Mouse (Mus musculus) hindbrain, embryonic 15.5 days (tissue): ENCODE measurements around the gene Gadd45b. TPM values are rescaled to one million over a fixed set of nuclear protein-coding genes. Genes with fewer than 3 reads are reported as not detected.

ENCODE experiments used
- ATAC-seq: fragments of 200-750 bp; cut with Nextera tagmentation; 2 replicates; pipeline ENCODE4 v1.8.0; 2017; ENCODE audit warnings: low read depth, moderate number of reproducible peaks, moderate TSS enrichment; ENCODE audit not compliant: low FRiP score
- H3K27ac ChIP-seq: fragments of 300-500 bp; sonication (generic); replicated peaks from 2 replicates; pipeline ENCODE4 v1.5.1; 2015; ENCODE audit warnings: mild to moderate bottlenecking, inconsistent platforms
- H3K27me3 ChIP-seq: fragments of 300-500 bp; sonication (generic); 2 replicates; pipeline ENCODE4 v1.6.1; 2015; ENCODE audit warnings: control low read depth, inconsistent platforms
- H3K36me3 ChIP-seq: fragments of 300-500 bp; sonication (generic); 2 replicates; pipeline ENCODE4 v1.6.1; 2015; ENCODE audit warnings: control low read depth, inconsistent platforms
- H3K4me1 ChIP-seq: fragments of 300-500 bp; sonication (generic); replicated peaks from 2 replicates; pipeline ENCODE4 v1.6.1; 2015; ENCODE audit warnings: control low read depth, inconsistent platforms
- H3K4me2 ChIP-seq: fragments of 300-500 bp; sonication (generic); 2 replicates; pipeline ENCODE4 v1.6.1; 2015; ENCODE audit warnings: moderate library complexity, mild to moderate bottlenecking, inconsistent platforms
- H3K4me3 ChIP-seq: fragments of 300-500 bp; sonication (generic); 2 replicates; pipeline ENCODE4 v1.5.1; 2015; ENCODE audit warnings: mild to moderate bottlenecking, inconsistent platforms
- H3K9ac ChIP-seq: fragments of 300-500 bp; sonication (generic); 2 replicates; pipeline ENCODE4 v1.6.1; 2015; ENCODE audit warnings: inconsistent platforms
- H3K9me3 ChIP-seq: fragments of 300-500 bp; sonication (generic); 2 replicates; pipeline ENCODE4 v1.6.1; 2016; ENCODE audit warnings: control low read depth, inconsistent platforms
- WGBS: fragments of 180-500 bp; shearing (Covaris S2); methylation state at CpG from one replicate; pipeline ENCODE4 v1.1.7; 2015; 5-methylcytosine and 5-hydroxymethylcytosine counted together
- polyA plus RNA-seq: library from polyadenylated mRNA; unstranded; fragments of >200 nt; fragmentation: Nextera tagmentation; extraction: Ambion mirVana; gene quantifications from 2 replicates; pipeline ENCODE4 v1.2.1, GENCODE M21; 2015

Gene Gadd45b
- polyA plus RNA-seq, 1 experiment from 2014 or later: 8.5 TPM

DNA sequence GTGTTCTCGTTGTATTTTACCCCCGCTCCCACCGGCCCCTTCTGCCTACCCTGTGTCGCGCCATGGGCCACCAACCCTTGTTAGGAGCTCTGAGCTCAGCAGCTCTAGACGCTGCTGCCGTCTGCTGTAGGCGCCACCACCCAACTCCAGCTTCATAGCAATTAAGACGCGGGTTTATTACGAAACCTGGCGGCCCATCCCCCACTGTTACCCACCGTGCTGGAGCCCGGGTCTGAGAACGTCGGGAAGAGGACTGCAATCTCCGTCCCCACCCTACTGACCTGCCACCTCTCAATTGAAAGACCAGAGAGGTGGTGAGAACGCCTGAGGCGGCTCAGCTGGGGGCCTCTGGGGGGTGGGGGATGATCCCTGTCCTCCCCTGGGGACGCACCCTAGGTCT, 2.3 kb downstream of the Gadd45b start:
- Histone ChIP-seq H3K36me3 (no peaks in the 10 kb centered on the region), H3K9me3 (no peaks in the 10 kb centered on the region), H3K27ac (no peak overlapping the region), H3K4me2 (peak overlapping the region; percentile 95), H3K4me3 (peak overlapping the region; percentile 54), H3K27me3 (peaks cover 37% of the 10 kb centered on the region), H3K4me1 (peaks cover 71% of the 10 kb centered on the region), H3K9ac (no peak overlapping the region)
- under 1% methylated on average over 20 of the region's 20 CpGs for WGBS
- no peak for ATAC-seq

DNA sequence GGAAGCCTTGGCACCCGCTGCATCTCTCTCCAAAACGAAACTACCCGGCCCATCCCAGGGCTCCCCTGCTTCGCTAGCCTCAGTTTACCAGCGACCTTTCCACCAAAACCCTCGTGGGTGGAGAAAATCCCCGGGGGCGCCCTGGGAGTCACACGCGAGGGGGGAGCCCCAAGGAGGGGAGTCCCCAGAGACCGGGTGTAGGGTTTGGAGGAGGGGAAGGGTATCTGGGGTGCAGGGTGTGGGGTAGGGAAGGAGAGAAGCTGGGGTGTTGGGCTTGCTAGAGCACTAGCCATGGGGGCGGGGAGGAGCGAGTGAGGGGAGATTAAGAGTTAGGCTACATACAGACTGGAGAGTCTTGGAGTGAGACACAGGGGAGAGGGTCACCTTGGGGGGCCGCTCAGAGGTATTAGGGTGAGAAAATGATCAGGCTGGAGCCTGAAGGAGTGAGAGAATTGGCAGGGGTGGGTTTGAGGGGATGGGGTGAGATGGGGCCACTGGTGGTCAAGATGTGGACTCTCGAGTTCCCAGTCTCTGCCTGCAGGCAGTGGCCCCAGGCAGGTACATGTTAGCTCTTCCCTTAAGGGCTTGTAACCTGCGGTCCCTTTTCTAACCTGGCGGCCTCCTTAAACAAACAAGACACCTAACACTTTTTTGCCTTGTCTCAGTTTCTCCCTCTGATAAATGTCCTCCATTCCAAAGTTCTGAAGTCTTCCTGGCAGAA, 3.0 kb downstream of the Gadd45b start:
- peak overlapping the region; percentile 54; the same call in 1 of the 2 replicates for H3K4me3 ChIP-seq
- H3K4me2 ChIP-seq: peak overlapping the region; percentile 95
- H3K27me3 ChIP-seq: peaks cover 37% of the 10 kb centered on the region
- H3K9me3 ChIP-seq: no peaks in the 10 kb centered on the region
- peaks cover 77% of the 10 kb centered on the region for H3K4me1 ChIP-seq
- H3K36me3 ChIP-seq: no peaks in the 10 kb centered on the region
- H3K27ac ChIP-seq: no peak overlapping the region
- WGBS: 2% methylated on average over 17 of the region's 17 CpGs
- ATAC-seq: no peak
- no peak overlapping the region for H3K9ac ChIP-seq

- peak overlapping the region; percentile 40 for H3K4me2 ChIP-seq
- no peak overlapping the region for H3K9ac ChIP-seq
- H3K27me3 ChIP-seq: peaks cover 37% of the 10 kb centered on the region
- no peaks in the 10 kb centered on the region for H3K9me3 ChIP-seq
- H3K4me1 ChIP-seq: peaks cover 82% of the 10 kb centered on the region
- no peaks in the 10 kb centered on the region for H3K36me3 ChIP-seq
- 3% methylated on average over 21 of the region's 21 CpGs for WGBS
- no peak for ATAC-seq
- H3K27ac ChIP-seq: no peak overlapping the region
- peak overlapping the region; percentile 10 for H3K4me3 ChIP-seq
Observed at GRCm38 (mm10) chr10:80933421-80933979, 3.6 kb downstream of the Gadd45b start.

DNA sequence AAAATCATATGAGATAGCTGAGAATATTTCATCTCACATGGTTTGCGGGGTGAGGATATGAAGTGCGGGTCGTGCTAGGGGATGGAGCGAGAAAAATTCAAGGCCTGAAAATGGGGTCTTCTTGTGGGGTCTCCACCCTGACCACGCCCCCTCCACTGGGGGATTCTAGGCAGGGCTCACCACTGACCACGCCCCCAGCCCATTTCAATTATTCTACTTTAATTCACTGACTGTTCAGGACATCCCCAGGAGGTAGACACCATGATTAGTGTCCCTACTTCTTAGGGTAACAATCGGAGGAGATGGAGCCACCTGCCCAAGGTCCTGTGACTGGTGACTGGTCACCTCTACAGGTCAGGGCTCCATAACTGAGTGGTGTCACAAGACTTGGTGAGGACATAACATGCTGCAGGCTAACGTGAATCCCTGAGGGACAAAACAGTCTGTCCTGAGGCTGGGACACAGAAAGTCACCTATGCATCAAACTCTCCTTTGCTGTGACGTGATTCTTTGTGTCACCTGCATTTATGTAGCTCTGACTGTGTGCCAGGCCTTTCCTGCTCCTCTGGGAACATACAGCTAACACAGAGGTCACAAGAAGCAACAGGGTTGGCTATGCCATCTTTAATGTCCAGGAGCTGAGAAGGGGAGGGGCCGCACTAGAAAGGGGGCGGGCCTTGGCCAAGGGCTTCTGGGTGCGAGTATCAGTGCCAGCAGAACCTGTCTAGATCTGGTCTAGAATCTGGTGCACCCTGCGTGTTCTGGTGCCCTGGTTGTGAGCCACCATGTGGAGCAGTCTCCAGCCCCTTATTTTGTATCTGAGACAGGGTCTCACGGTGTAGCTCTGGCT, 4.5 kb downstream of the Gadd45b start:
- peaks cover 83% of the 10 kb centered on the region for H3K4me1 ChIP-seq
- no peak overlapping the region for H3K4me3 ChIP-seq
- H3K36me3 ChIP-seq: no peaks in the 10 kb centered on the region
- no peak overlapping the region for H3K27ac ChIP-seq
- no peak overlapping the region for H3K9ac ChIP-seq
- ATAC-seq: no peak
- peaks cover 37% of the 10 kb centered on the region for H3K27me3 ChIP-seq
- 35% methylated on average over 14 of the region's 14 CpGs for WGBS
- H3K9me3 ChIP-seq: no peaks in the 10 kb centered on the region
- H3K4me2 ChIP-seq: peak overlapping the region; percentile 40; the same call in 1 of the 2 replicates

DNA sequence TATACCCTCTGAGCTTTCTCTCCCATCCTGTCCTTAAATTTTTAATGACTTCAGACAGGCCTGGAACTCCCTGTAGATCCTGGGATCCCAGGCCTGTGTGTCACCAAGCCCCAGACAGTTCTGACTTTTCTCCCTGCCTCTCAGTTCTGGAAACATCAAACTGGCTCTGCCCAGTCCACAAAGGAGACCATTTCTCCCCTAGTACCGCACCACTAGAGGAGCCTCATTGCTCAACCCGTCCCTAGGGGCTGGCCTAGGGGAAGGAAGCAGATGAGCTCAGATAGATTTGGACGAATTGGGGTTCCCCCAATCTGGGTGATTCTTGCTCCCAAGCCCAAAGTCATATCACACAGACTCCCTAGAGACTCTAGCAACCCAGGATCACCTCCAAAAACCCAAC, 5.4 kb downstream of the Gadd45b start:
- Histone ChIP-seq H3K9ac (no peak overlapping the region), H3K9me3 (no peaks in the 10 kb centered on the region), H3K27me3 (peaks cover 37% of the 10 kb centered on the region), H3K4me3 (no peak overlapping the region), H3K4me1 (peaks cover 86% of the 10 kb centered on the region), H3K36me3 (no peaks in the 10 kb centered on the region), H3K4me2 (no peak overlapping the region; the same call in 1 of the 2 replicates), H3K27ac (0 out of 2 replicates have a peak overlapping the region, but pooled peaks have one; percentile 1)
- WGBS: 8% methylated on average over 3 of the region's 3 CpGs
- ATAC-seq: no peak

DNA sequence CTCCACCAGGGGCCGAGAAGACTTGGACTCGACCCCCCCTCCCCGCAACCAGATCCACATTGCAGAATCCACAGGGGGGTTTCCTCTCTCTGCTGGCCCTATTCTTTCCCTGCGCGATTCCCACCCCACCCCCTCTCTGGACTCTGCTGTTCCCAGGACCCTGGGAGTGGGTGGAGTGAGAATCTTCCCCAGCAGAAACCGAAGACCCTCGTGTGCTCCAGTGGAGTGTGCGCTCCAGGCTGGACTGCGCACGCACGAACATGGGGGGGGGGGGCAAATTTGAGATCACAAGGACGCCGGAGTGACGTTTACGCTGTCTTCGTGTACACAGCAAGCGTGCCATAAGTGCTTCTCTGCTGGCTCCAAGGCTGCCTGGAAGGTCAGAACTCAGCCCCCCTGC, 5.8 kb downstream of the Gadd45b start:
- peak overlapping the region; percentile 54 for H3K4me2 ChIP-seq
- H3K36me3 ChIP-seq: no peaks in the 10 kb centered on the region
- peak overlapping the region; percentile 16 for H3K4me3 ChIP-seq
- H3K4me1 ChIP-seq: peaks cover 86% of the 10 kb centered on the region
- peaks cover 37% of the 10 kb centered on the region for H3K27me3 ChIP-seq
- no peak for ATAC-seq
- WGBS: 2% methylated on average over 17 of the region's 17 CpGs
- no peak overlapping the region for H3K9ac ChIP-seq
- H3K27ac ChIP-seq: 0 out of 2 replicates have a peak overlapping the region, but pooled peaks have one; percentile 59
- no peaks in the 10 kb centered on the region for H3K9me3 ChIP-seq

DNA sequence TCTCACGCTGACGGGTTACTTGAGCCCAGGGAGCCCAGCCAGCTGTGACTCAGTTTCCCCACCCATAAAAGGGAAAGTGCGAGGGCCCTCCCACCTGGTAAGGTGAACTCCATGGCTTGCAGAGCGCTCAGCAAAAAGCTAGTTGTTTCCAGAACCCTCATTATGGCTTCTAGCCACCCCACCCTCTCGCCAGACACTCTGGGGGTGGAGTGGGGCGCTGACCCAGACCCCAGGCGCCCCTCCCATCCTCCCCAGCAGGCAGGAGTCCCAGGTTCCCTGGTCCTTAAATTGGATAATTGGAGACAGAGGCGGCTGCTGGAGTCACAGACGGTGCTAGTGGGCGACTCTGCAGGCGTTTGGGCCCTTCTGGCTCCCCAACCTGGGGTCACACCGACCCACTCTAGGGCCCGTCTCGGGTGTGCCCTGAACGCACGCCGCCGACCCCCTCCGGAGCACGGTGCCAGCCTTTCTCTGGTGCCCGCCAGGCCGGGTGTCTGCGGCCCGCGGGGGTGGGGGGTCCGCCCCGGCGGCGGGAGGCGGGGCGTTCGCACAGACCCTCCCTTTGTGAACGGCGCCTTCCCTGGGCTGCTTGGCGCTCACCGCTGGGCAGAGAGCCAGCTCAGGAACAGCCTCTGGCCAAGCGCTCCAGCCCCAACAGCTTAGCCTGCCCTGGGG, 6.4 kb downstream of the Gadd45b start:
- 2% methylated on average over 31 of the region's 37 CpGs for WGBS
- Histone ChIP-seq H3K9me3 (no peaks in the 10 kb centered on the region), H3K27ac (peak overlapping the region; percentile 59), H3K36me3 (no peaks in the 10 kb centered on the region), H3K27me3 (peaks cover 36% of the 10 kb centered on the region), H3K4me1 (peaks cover 82% of the 10 kb centered on the region), H3K9ac (no peak overlapping the region), H3K4me3 (peak overlapping the region; percentile 23), H3K4me2 (peak overlapping the region; percentile 54)
- ATAC-seq: 0 out of 2 replicates have a peak, but pooled peaks have one; percentile 33

DNA sequence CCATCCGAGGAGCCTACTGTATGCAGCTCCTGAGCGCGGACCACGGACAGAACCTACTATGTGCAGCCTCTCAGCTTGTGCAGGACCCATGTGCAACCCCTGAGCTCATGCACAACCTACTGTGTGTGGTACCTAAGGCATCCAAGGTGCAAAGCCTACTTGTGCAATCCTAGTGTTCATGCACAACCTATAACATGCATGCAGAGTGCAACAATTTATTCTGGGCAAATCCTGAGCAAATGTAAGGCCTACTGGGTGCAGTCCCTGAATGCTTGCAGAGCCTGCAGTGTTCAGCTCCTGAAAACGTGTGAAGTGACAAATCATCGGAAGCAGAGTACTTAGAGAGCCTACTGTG, 6.9 kb downstream of the Gadd45b start:
- no peaks in the 10 kb centered on the region for H3K36me3 ChIP-seq
- no peak for ATAC-seq
- no peak overlapping the region for H3K4me3 ChIP-seq

DNA sequence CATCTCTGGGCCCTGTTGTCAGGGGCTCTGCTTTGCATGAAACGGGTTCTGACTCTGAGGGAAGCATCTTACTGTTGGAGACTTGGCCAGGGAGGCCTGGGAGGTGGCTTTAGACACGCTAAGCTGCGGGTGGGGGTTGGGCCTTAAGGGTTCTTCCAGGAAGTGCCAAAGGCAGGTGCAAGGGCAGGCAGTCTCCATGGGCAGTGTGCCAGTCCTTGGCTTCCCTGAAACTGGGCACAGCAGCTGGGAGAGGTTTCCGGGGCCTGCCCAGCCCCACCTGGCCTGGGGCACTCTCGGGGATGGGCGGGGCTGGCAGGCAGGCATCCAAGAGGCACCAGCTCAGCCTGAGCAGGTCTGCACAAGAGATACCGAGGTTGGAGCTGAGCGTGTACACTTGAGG, 7.8 kb downstream of the Gadd45b start:
- WGBS: 24% methylated on average over 8 of the region's 8 CpGs
- Histone ChIP-seq H3K9me3 (no peaks in the 10 kb centered on the region), H3K4me1 (peaks cover 68% of the 10 kb centered on the region), H3K9ac (no peak overlapping the region), H3K36me3 (no peaks in the 10 kb centered on the region), H3K27me3 (peaks cover 22% of the 10 kb centered on the region), H3K4me3 (no peak overlapping the region), H3K4me2 (no peak overlapping the region), H3K27ac (no peak overlapping the region)
- no peak for ATAC-seq

More for the DNA sequence above, 6.9 kb downstream of the Gadd45b start:
- no peak overlapping the region for H3K9ac ChIP-seq
- H3K27me3 ChIP-seq: peaks cover 31% of the 10 kb centered on the region
- peaks cover 77% of the 10 kb centered on the region for H3K4me1 ChIP-seq
- H3K27ac ChIP-seq: no peak overlapping the region
- no peaks in the 10 kb centered on the region for H3K9me3 ChIP-seq
- peak overlapping the region; percentile 54 for H3K4me2 ChIP-seq
- 11% methylated on average over 6 of the region's 6 CpGs for WGBS

GRCm38 (mm10) chr10:80938831-80939550, 9.1 kb downstream of the Gadd45b start:
- Histone ChIP-seq H3K27ac (peak overlapping the region; percentile 76; the same call in 1 of the 2 replicates), H3K27me3 (peaks cover 9% of the 10 kb centered on the region), H3K4me2 (peak overlapping the region; percentile 59), H3K9me3 (no peaks in the 10 kb centered on the region), H3K9ac (peak overlapping the region; percentile 38), H3K4me3 (peak overlapping the region; percentile 32), H3K4me1 (peaks cover 55% of the 10 kb centered on the region), H3K36me3 (no peaks in the 10 kb centered on the region)
- ATAC-seq: peak; percentile 23; the same call in 1 of the 2 replicates
- WGBS: 14% methylated on average over 15 of the region's 15 CpGs

DNA sequence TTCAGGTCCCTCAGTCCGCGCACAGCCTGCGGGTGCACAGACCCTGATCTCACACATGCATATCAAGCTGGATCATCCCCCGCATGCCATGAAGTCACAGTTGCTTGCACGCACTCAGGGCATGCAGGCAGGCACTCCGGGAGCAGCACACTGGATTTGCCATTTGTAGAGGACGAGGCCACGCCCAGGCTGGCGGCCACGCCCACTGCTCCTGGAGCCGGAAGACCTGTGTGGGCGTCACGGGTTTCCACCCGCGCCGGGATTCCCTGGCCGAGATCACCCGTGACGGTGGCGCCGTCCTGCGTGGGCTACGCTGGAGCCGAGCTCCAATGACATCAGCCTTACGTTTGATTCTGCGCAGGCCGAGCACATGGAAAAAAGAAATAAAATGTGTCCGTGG, 9.8 kb downstream of the Gadd45b start:
- 2% methylated on average over 28 of the region's 28 CpGs for WGBS
- peak overlapping the region; percentile 76 for H3K27ac ChIP-seq
- H3K9ac ChIP-seq: peak overlapping the region; percentile 38
- ATAC-seq: peak; percentile 63
- H3K9me3 ChIP-seq: no peaks in the 10 kb centered on the region
- peaks cover 2% of the 10 kb centered on the region for H3K27me3 ChIP-seq
- H3K4me1 ChIP-seq: peaks cover 55% of the 10 kb centered on the region
- H3K4me2 ChIP-seq: peak overlapping the region; percentile 59
- H3K4me3 ChIP-seq: peak overlapping the region; percentile 32
- no peaks in the 10 kb centered on the region for H3K36me3 ChIP-seq
